Mouse (Mus musculus): ENCODE data around the gene Olfr770. TPM values are rescaled to one million over a fixed set of nuclear protein-coding genes. Genes with fewer than 3 reads are reported as not detected.

Gene Olfr770
- polyA plus RNA-seq (2014; fragmentation: Illumina TruSeq; extraction: RNeasy Lipid Tissue Mini Kit (QIAGEN cat#74804); ENCODE audit: insufficient read depth, low read depth, low replicate concordance), result not detected

GRCm38 (mm10) chr10:129138898-129139297 lies at the start of gene Olfr770:
Gene Olfr770 (minus strand): TSS chr10:129138998.

GRCm38 (mm10) chr10:129187319-129187718 lies 48.5 kb upstream of the Olfr770 start, which contains the start of gene Olfr773:
Gene Olfr773 (minus strand): TSS chr10:129187419.

GRCm38 (mm10) chr10:129177821-129178220 lies 39.0 kb upstream of the Olfr770 start, which contains the start of gene Olfr772:
Gene Olfr772 (minus strand): TSS chr10:129177921.

GRCm38 (mm10) chr10:129164651-129165050 lies 25.9 kb upstream of the Olfr770 start, which contains the start of gene Olfr771:
Gene Olfr771 (minus strand): TSS chr10:129164751.

GRCm38 (mm10) chr10:129117761-129118160 lies 21.0 kb downstream of the Olfr770 start, which contains the start of gene Olfr769:
Gene Olfr769 (minus strand): TSS chr10:129117861.

GRCm38 (mm10) chr10:129099275-129099674 lies 39.5 kb downstream of the Olfr770 start, which contains the start of gene Olfr768:
Gene Olfr768 (minus strand): TSS chr10:129099375.

GRCm38 (mm10) chr10:129082810-129083209 lies 56.0 kb downstream of the Olfr770 start, which contains the start of gene Olfr767:
Gene Olfr767 (minus strand): TSS chr10:129082910.

Other genes with a start within 250 kb of the Olfr770 start
- 0.65 TPM for gene Gdf11, start 247.3 kb downstream of the Olfr770 start, polyA plus RNA-seq (2014; fragmentation: Illumina TruSeq; extraction: RNeasy Lipid Tissue Mini Kit (QIAGEN cat#74804); ENCODE audit: insufficient read depth, low read depth, low replicate concordance)
- 322 TPM for gene Cd63, start 238.0 kb downstream of the Olfr770 start, polyA plus RNA-seq (2014; fragmentation: Illumina TruSeq; extraction: RNeasy Lipid Tissue Mini Kit (QIAGEN cat#74804); ENCODE audit: insufficient read depth, low read depth, low replicate concordance)
- gene Rdh5, start 216.1 kb downstream of the Olfr770 start, polyA plus RNA-seq (2014; fragmentation: Illumina TruSeq; extraction: RNeasy Lipid Tissue Mini Kit (QIAGEN cat#74804); ENCODE audit: insufficient read depth, low read depth, low replicate concordance), result 6.0 TPM
- gene Bloc1s1, start 215.0 kb downstream of the Olfr770 start, polyA plus RNA-seq (2014; fragmentation: Illumina TruSeq; extraction: RNeasy Lipid Tissue Mini Kit (QIAGEN cat#74804); ENCODE audit: insufficient read depth, low read depth, low replicate concordance), result 331 TPM
- gene Itga7, start 205.2 kb downstream of the Olfr770 start, polyA plus RNA-seq (2014; fragmentation: Illumina TruSeq; extraction: RNeasy Lipid Tissue Mini Kit (QIAGEN cat#74804); ENCODE audit: insufficient read depth, low read depth, low replicate concordance), result 14.2 TPM
- gene Mettl7b, start 178.0 kb downstream of the Olfr770 start, polyA plus RNA-seq (2014; fragmentation: Illumina TruSeq; extraction: RNeasy Lipid Tissue Mini Kit (QIAGEN cat#74804); ENCODE audit: insufficient read depth, low read depth, low replicate concordance), result not detected
- not detected for gene Olfr9, start 149.6 kb downstream of the Olfr770 start, polyA plus RNA-seq (2014; fragmentation: Illumina TruSeq; extraction: RNeasy Lipid Tissue Mini Kit (QIAGEN cat#74804); ENCODE audit: insufficient read depth, low read depth, low replicate concordance)
- not detected for gene Olfr763, start 128.2 kb downstream of the Olfr770 start, polyA plus RNA-seq (2014; fragmentation: Illumina TruSeq; extraction: RNeasy Lipid Tissue Mini Kit (QIAGEN cat#74804); ENCODE audit: insufficient read depth, low read depth, low replicate concordance)
- gene Olfr764-ps1, start 99.1 kb downstream of the Olfr770 start, polyA plus RNA-seq (2014; fragmentation: Illumina TruSeq; extraction: RNeasy Lipid Tissue Mini Kit (QIAGEN cat#74804); ENCODE audit: insufficient read depth, low read depth, low replicate concordance), result not detected
- not detected for gene Olfr765, start 89.0 kb downstream of the Olfr770 start, polyA plus RNA-seq (2014; fragmentation: Illumina TruSeq; extraction: RNeasy Lipid Tissue Mini Kit (QIAGEN cat#74804); ENCODE audit: insufficient read depth, low read depth, low replicate concordance)
- not detected for gene Olfr766-ps1, start 70.0 kb downstream of the Olfr770 start, polyA plus RNA-seq (2014; fragmentation: Illumina TruSeq; extraction: RNeasy Lipid Tissue Mini Kit (QIAGEN cat#74804); ENCODE audit: insufficient read depth, low read depth, low replicate concordance)
- not detected for gene Olfr767, start 56.1 kb downstream of the Olfr770 start, polyA plus RNA-seq (2014; fragmentation: Illumina TruSeq; extraction: RNeasy Lipid Tissue Mini Kit (QIAGEN cat#74804); ENCODE audit: insufficient read depth, low read depth, low replicate concordance)
- gene Olfr768, start 39.6 kb downstream of the Olfr770 start, polyA plus RNA-seq (2014; fragmentation: Illumina TruSeq; extraction: RNeasy Lipid Tissue Mini Kit (QIAGEN cat#74804); ENCODE audit: insufficient read depth, low read depth, low replicate concordance), result not detected
- gene Olfr769, start 21.1 kb downstream of the Olfr770 start, polyA plus RNA-seq (2014; fragmentation: Illumina TruSeq; extraction: RNeasy Lipid Tissue Mini Kit (QIAGEN cat#74804); ENCODE audit: insufficient read depth, low read depth, low replicate concordance), result not detected
- gene Olfr771, start 25.8 kb upstream of the Olfr770 start, polyA plus RNA-seq (2014; fragmentation: Illumina TruSeq; extraction: RNeasy Lipid Tissue Mini Kit (QIAGEN cat#74804); ENCODE audit: insufficient read depth, low read depth, low replicate concordance), result not detected
- gene Olfr772, start 38.9 kb upstream of the Olfr770 start, polyA plus RNA-seq (2014; fragmentation: Illumina TruSeq; extraction: RNeasy Lipid Tissue Mini Kit (QIAGEN cat#74804); ENCODE audit: insufficient read depth, low read depth, low replicate concordance), result not detected
- gene Olfr773, start 48.4 kb upstream of the Olfr770 start, polyA plus RNA-seq (2014; fragmentation: Illumina TruSeq; extraction: RNeasy Lipid Tissue Mini Kit (QIAGEN cat#74804); ENCODE audit: insufficient read depth, low read depth, low replicate concordance), result not detected
- gene Olfr774, start 97.2 kb upstream of the Olfr770 start, polyA plus RNA-seq (2014; fragmentation: Illumina TruSeq; extraction: RNeasy Lipid Tissue Mini Kit (QIAGEN cat#74804); ENCODE audit: insufficient read depth, low read depth, low replicate concordance), result not detected
- not detected for gene Olfr775, start 109.4 kb upstream of the Olfr770 start, polyA plus RNA-seq (2014; fragmentation: Illumina TruSeq; extraction: RNeasy Lipid Tissue Mini Kit (QIAGEN cat#74804); ENCODE audit: insufficient read depth, low read depth, low replicate concordance)
- not detected for gene Olfr776, start 120.1 kb upstream of the Olfr770 start, polyA plus RNA-seq (2014; fragmentation: Illumina TruSeq; extraction: RNeasy Lipid Tissue Mini Kit (QIAGEN cat#74804); ENCODE audit: insufficient read depth, low read depth, low replicate concordance)
- gene Olfr777, start 132.5 kb upstream of the Olfr770 start, polyA plus RNA-seq (2014; fragmentation: Illumina TruSeq; extraction: RNeasy Lipid Tissue Mini Kit (QIAGEN cat#74804); ENCODE audit: insufficient read depth, low read depth, low replicate concordance), result not detected
- gene Olfr780, start 179.1 kb upstream of the Olfr770 start, polyA plus RNA-seq (2014; fragmentation: Illumina TruSeq; extraction: RNeasy Lipid Tissue Mini Kit (QIAGEN cat#74804); ENCODE audit: insufficient read depth, low read depth, low replicate concordance), result not detected
- not detected for gene Olfr781, start 189.9 kb upstream of the Olfr770 start, polyA plus RNA-seq (2014; fragmentation: Illumina TruSeq; extraction: RNeasy Lipid Tissue Mini Kit (QIAGEN cat#74804); ENCODE audit: insufficient read depth, low read depth, low replicate concordance)
- gene Olfr782, start 209.9 kb upstream of the Olfr770 start, polyA plus RNA-seq (2014; fragmentation: Illumina TruSeq; extraction: RNeasy Lipid Tissue Mini Kit (QIAGEN cat#74804); ENCODE audit: insufficient read depth, low read depth, low replicate concordance), result not detected
- gene Olfr784, start 245.1 kb upstream of the Olfr770 start, polyA plus RNA-seq (2014; fragmentation: Illumina TruSeq; extraction: RNeasy Lipid Tissue Mini Kit (QIAGEN cat#74804); ENCODE audit: insufficient read depth, low read depth, low replicate concordance), result not detected